Mouse (Mus musculus): Measurements from ENCODE around the gene Lrr1.
"Not testable (repeated sequence)": the region's sequence is repeated elsewhere in the genome, so short reads cannot be mapped to it uniquely, and the experiment has no call there.

Lrr1 gene

GRCm38 (mm10) chr12:69163586-69163985 lies 5.0 kb upstream of the Lrr1 start:
- not testable (repeated sequence) for DNase-seq (ENCODE audit: low spot score in 2 of 2)

GRCm38 (mm10) chr12:69164904-69165303 lies 3.7 kb upstream of the Lrr1 start:
- DNase-seq (ENCODE audit: low spot score in 2 of 2), result peak in 1 of 2 experiments; percentile 14

- not testable (repeated sequence) for DNase-seq (ENCODE audit: low spot score in 2 of 2)
Observed at GRCm38 (mm10) chr12:69166861-69167581, 1.6 kb upstream of the Lrr1 start.

- DNase-seq (ENCODE audit: low spot score in 2 of 2), result no peak
Observed at GRCm38 (mm10) chr12:69167656-69168460, 756 bp upstream of the Lrr1 start.

GRCm38 (mm10) chr12:69171307-69171706 lies 2.7 kb downstream of the Lrr1 start:
- no peak for DNase-seq (ENCODE audit: low spot score in 2 of 2)

- no peak for DNase-seq (ENCODE audit: low spot score in 2 of 2)
Observed at GRCm38 (mm10) chr12:69175975-69176374, 7.4 kb downstream of the Lrr1 start.

GRCm38 (mm10) chr12:69177526-69177925 lies 8.9 kb downstream of the Lrr1 start:
- DNase-seq (ENCODE audit: low spot score in 2 of 2), result no peak

- DNase-seq (ENCODE audit: low spot score in 2 of 2), result no peak
Observed at GRCm38 (mm10) chr12:69179371-69179770, 10.8 kb downstream of the Lrr1 start.

- DNase-seq (ENCODE audit: low spot score in 2 of 2), result no peak
Observed at GRCm38 (mm10) chr12:69181800-69182199, 13.2 kb downstream of the Lrr1 start.

- peak; percentile 98 for DNase-seq (ENCODE audit: low spot score in 2 of 2)
Observed at GRCm38 (mm10) chr12:69183583-69184308, 15.1 kb downstream of the Lrr1 start, which contains the start of the genes Rpl36al and Mgat2. Gene Rpl36al (minus strand): TSS chr12:69184083. Gene Mgat2 (plus strand): TSS chr12:69184157.

GRCm38 (mm10) chr12:69184342-69185295 lies 16.0 kb downstream of the Lrr1 start:
- peak in 1 of 2 experiments; percentile 44 for DNase-seq (ENCODE audit: low spot score in 2 of 2)

- no peak for DNase-seq (ENCODE audit: low spot score in 2 of 2)
Observed at GRCm38 (mm10) chr12:69185371-69185770, 16.8 kb downstream of the Lrr1 start.

GRCm38 (mm10) chr12:69186811-69187471 lies 18.3 kb downstream of the Lrr1 start:
- DNase-seq (ENCODE audit: low spot score in 2 of 2), result no peak

- DNase-seq (ENCODE audit: low spot score in 2 of 2), result no peak
Observed at GRCm38 (mm10) chr12:69190074-69190473, 21.5 kb downstream of the Lrr1 start.

GRCm38 (mm10) chr12:69190522-69190921 lies 21.9 kb downstream of the Lrr1 start:
- DNase-seq (ENCODE audit: low spot score in 2 of 2), result no peak

GRCm38 (mm10) chr12:69191396-69191795 lies 22.8 kb downstream of the Lrr1 start:
- no peak for DNase-seq (ENCODE audit: low spot score in 2 of 2)

- no peak for DNase-seq (ENCODE audit: low spot score in 2 of 2)
Observed at GRCm38 (mm10) chr12:69192637-69193036, 24.0 kb downstream of the Lrr1 start.

- DNase-seq (ENCODE audit: low spot score in 2 of 2), result peak; percentile 29 to 65
Observed at GRCm38 (mm10) chr12:69196444-69197377, 28.1 kb downstream of the Lrr1 start, which contains the start of gene Gm49383. Gene Gm49383 (minus strand): TSS chr12:69197104.

All from urinary bladder, adult 18-20 months (tissue).